Mouse (Mus musculus) stomach, postnatal 0 days (tissue): ENCODE data around the gene Gbf1.

Experiments
- CTCF ChIP-seq: IDR thresholded peaks from 2 replicates; pipeline ENCODE4 v1.5.1; 2016; ENCODE audit warnings: antibody characterized with exemption, low read depth, mild to moderate bottlenecking, moderate library complexity
- EP300 ChIP-seq: optimal IDR thresholded peaks from 2 replicates; pipeline ENCODE3; 2016; ENCODE audit warnings: antibody characterized with exemption

DNA sequence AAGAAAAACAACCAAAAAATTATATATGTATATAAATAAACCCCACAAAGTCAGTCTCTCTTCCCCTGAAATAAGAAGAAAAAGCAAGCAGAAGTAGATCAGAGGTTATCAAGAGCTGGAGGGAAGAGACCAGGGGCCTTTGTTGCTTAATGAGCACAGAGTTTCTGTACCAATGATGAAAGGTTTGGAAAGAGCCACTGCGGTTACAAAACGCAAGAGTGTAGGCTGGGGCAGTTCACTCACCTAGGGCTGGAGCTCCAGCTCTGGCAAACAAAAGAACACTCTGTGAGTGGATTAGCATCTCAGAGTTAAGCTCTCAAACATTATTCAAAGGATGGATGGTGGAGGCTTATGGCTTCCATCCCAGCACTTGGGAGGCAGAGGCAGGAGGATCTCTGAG lies 42.1 kb upstream of the Gbf1 start:
- TF ChIP-seq CTCF, result no peak
- no peak for TF ChIP-seq EP300
